Mouse (Mus musculus) c-Kit-negative CD71-positive TER-119-positive erythroid progenitor cells, embryonic 14.5 days (primary cell): ENCODE data around the gene Abr.
A peak's percentile ranks its signal among the peaks of the same experiment; 100 is the strongest.

ENCODE experiments used
- DNase-seq: peaks from one replicate; pipeline ENCODE4 v3.0.0-alpha.2; 2013; ENCODE audit warnings: low read depth, low spot score

The Abr gene

DNA sequence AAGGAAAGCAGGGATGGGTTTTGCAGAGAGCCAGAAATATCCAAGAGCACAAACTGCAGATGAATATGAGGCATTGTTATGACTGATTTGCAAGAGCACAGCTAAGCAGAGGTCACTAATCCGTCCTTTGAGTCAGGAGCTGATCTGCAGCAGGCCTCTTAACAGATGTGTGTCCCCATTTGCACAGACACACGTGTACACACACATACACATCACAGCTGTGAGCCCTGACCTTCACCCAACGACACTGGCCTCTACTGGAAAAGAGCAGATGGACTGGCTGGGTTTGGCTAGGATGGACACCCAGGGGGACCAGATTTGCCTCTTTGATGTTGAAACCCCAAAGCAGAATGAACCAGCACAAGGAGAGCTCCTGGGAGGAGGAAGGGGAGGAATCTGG, 52.7 kb downstream of the Abr start:
- no peak for DNase-seq

DNA sequence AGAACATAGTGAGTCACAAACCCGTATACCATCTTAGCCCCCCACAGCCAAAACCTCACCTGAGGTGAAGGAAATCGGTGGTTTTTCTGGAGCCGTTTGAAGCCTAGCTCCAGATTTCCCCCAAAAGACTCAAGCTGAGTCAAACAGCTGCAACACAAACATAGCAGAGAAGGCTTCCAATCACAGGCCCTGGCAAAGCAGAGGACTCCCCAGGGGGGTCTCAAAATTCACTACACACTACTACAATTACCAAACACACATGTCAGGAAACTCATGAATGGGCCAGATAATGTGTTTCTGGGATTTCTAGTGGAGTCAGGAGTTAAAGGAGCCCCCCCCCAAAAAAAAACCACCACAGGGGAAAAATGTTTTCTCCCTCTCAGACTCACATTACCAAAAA, 56.0 kb downstream of the Abr start:
- DNase-seq: no peak

DNA sequence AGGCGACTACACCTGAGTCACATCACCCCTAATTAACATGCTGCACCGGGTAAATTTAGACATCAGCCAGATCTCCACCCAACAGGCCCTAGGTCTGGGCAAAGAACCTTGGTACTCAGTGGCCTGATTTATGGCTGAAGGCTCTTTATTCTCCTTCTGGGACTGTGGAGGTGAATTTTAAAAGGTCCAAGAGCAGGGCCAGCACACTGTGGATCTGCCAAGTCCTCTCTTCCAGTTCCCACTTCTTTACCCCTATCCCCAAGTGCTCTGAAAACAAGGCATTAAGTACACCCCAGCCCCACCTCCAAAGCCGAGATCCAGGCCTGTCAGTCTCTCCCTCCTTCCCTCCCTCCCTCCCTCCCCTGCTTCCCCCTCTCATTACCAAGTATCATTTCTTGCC, 59.5 kb downstream of the Abr start:
- DNase-seq: no peak

DNA sequence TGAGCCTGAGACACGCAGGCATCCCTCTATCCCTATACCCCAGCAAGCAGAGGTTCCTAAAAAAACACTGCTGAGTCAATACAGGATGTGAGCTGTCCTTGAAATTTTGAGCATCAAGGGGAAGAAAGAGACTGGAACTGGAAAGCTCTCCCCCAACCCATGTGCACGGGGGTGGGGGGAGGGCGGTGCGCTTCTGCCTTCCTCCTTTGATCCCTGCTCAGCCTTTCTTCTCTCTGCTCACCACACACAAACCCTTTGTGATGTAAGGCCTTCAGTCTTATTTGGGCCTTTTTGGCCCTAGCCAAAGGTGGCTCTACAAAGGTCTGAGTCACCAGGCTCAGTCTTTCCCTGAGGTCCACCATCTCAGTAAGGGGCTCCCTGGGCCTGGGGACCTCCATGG, 59.9 kb downstream of the Abr start:
- no peak for DNase-seq

DNA sequence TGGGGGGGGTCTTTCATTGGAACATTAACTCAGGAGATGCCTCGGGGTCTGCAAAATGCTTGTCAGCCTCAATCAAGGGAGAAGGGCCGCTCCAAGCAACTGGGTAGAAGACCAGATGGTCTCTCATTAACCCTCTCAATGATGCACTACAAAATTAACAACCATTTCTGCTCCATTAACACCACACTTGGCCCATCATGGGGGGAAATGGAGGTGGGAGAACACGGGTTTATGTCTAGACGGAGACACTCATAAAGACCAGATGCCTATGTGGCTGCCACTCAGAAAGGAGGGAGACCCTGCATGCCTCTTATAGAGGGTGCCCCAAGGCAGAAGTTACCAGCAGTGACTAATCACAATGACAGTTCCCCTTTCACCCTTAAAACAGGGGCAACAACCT, 64.3 kb downstream of the Abr start:
- no peak for DNase-seq

DNA sequence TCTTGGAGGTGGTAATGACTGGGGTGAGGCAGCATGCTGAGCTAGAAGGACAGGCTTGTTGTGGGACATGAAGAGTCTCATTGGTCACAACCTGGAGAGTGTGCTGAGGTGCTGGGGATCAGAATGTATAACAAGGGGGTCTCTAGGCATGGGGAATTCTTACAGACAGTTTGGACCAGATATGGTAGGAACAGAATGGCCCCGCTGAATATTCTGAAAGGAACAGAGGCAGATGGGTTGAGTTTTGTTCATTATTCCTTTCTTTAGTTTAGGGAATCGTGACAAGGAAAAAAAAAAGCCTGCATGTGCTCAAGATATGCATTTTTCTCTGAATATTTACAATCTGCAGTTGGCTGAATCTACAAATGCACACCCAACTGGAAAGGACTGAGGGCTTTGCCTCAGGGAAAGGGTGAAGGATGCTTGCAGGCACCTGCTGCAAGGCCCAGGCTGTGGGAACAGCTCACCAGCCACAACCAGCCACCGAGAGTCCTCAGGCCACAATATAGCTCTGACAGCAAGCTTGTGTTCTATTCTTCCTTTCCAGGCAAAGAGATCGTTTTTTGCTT, 73.9 kb downstream of the Abr start:
- DNase-seq: no peak

DNA sequence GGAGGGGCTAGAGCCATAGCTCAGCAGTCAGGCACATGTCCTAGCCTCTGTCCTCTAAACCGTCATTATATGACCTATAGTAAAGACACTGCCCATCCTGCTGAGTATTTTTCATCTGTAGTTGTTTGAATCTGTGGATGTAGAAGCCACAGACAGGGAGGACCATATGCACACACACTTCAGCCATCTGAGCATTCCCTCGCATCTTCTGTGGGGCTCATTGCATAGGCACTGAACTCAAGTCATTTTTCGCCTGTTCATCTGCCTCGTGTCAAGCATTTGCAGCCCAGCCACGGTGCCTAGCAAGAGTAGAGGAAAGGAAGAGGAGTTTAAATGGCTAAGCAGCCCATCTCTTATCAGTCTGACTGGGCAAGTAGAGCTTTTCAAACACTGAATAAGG, 74.7 kb downstream of the Abr start:
- DNase-seq: no peak

DNA sequence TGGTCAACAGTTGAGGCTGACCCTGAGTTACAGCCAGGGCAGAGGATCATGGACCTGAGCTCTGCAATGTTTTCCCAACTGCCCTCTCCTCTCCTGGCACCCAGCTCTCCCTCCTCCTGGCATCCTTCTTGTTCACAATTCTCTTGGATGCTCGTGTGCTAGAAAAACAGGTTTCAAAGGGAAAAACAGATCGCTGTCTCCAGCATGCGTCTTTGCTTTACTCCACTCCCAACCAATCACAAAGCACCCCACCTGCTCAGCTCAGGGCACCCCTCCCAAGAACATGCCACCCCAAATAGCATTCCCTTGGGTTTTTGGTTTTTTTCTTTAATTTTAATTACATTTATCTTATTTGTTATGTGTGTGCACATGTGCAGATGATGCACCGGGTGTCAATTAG, 75.7 kb downstream of the Abr start:
- no peak for DNase-seq

DNA sequence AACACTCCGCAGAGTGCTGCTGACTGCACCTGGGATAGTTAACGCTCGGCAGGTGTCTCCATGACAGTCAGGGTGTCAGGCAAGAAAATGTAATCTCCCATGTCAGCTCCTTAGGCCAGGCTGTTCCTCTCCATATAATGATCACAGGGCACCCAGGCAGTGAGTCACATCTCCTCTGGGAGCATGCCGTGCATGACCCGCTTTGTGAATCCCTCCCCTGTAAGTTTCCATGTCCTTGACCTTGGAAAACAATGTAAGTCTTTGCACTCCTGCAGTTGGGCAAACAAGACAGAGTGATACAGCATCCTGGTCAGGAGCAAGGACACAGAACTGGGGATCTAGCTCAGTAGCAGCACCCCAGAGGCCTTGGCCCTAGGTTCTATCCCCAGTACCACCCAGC, 78.8 kb downstream of the Abr start:
- no peak for DNase-seq

DNA sequence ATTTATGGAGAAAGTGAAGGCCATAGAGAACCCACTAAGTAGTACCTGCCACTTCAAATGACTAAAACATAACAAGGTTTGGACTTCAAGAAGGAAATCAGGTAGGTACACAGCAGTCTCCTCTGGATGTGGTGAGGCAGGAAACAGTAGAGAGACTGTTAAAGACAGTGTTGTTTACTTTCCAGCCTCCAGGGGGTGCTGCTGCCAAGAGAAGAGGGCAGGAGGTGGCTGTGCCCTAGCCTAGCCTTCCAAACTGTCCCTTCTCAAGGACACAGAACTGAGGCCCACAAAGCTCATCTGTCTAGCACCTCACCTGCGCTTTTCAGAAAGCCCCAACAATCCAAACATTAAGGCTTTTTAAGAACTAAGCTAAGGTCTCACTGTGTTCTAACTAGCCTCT, 81.1 kb downstream of the Abr start:
- DNase-seq: no peak

DNA sequence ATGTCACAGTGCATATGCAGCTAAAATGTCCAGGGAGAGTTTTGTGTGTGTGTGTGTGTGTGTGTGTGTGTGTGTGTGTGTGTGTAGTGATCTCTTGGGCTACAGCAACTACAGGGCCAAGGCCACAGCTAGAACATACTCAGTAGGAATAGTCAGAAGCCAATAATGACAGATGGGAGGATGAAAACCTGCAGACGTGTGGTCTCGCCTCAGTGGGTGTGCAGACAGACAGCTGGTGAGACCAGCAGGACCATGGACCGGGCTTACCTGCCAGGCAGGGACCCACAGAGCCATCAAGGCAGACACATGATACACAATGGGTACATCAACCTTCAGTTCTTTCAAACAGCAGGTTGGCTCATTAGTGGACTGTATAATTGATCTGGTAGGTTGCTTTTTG, 84.7 kb downstream of the Abr start:
- no peak for DNase-seq

DNA sequence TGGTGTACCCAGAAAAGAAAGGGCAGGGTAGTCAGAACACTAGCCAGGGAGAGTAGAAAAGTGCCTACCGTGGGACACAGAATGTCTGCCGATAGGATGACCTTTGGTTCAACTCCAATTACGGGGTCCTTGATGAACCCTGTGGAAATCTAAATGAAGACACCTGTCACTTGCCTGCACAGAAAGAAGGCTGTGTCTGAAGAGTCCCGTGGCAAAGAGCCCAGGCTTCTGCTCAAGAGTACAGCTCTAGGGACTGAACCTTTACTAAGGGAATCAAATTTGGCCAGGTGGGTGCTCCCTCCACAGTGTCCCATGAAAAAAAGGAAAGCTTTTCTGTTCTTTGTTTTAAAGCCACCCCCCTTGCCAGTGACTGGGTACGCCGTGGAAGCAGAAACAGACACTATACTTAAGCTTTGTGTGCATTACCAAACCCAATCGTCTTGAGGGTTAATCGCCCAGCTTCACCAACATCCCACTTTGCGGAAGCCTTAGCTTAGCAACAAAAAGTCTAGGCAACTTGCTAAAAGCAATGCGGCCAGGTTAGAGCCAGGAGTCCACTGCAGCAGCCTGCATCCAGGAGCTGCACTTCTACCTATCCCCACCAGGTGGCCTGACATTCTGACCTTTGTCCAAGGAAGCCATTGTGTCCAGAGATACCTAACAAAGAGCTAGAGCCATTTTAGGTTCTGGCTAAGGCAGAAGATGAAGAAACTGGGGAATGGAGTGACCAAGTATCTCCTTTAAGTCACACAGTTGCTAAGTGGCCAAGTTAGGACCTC, 85.3 kb downstream of the Abr start:
- no peak for DNase-seq

DNA sequence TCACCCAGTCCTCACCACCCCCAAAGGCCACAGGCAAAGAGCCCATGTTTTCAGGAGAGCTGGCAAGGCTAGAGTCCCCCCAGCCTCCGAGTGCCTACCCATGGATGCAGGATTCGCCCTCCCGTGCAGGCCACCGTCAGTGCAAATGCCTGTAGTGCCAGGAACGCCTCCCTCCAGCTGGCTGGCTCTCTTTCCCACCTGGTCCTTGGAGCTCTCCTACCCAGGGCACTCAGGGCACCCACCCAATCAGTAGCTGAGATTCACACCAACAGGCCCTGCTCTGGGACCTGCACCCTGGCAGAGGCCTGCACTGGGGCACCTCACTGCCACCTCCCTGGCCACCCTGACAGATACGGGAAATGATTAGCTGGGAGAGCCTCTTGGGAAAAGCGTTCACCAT, 90.1 kb downstream of the Abr start:
- no peak for DNase-seq

DNA sequence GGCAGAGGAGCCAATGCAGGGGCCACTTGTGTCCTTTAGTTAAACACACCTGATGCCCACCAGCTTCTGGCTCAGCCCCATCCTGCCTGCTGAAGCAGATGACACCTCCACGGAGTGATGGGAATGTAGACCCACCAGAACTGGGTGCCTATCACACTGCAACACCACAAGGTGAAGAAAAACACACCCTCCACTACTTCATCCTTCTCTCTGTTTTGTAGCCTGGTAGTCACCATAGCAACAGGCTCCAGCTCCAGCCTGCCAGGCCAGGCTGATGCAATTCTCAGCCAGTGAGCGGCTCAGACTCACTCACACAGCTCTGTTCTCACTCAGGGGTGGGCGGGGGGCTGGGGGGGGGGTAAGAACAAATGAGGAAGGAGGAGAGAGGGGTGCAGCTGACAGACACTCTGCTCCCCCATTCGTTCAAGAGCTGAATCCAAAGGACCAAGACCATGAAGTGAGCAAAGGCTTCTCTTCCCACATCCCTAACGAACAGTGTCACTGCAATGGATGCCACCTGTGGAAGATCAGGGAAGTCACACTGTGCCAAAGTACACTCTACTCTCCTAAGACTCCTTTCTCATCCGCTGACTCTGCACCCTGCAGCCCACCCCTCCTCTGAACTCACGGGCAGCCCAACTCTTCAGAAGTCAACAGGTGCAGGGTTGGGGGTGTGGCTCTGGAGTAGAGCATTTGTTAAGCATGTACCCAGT, 91.0 kb downstream of the Abr start:
- DNase-seq: no peak

DNA sequence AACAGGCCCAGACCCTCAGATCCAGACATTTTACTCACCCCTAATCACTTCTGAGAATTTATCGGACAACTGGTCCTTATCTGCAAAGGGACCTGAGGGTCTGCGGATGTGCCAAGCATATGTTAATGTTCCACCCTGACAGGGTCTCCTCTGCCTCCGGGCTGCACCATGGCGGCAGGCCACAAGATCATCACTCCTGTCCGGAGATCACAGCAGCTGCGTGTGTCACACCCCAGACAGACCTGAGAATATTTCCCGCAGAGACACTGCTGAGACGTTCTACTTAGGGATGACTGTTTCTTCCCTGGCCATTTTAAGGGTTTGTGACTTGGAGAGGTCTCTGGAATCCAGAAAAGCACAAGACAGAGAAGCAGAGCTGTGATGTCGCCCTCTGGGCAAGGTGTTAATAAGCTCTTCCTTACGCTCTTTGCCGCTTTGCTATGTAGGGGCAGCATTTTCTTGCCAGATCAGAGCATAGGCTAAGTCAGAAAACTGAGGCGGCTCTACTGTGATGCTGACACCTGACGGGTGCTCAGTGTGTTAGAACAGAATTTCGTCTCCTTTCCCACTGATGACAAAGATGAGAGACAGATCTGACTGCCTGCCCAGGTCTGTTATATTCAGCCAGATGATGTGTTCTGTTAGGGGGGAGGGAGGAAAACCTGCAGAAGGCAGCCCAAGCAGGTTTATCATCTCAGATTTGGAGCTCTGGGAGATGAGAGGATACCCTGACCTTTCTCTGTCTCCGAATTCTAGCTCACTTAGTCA, 91.8 kb downstream of the Abr start:
- DNase-seq: no peak

DNA sequence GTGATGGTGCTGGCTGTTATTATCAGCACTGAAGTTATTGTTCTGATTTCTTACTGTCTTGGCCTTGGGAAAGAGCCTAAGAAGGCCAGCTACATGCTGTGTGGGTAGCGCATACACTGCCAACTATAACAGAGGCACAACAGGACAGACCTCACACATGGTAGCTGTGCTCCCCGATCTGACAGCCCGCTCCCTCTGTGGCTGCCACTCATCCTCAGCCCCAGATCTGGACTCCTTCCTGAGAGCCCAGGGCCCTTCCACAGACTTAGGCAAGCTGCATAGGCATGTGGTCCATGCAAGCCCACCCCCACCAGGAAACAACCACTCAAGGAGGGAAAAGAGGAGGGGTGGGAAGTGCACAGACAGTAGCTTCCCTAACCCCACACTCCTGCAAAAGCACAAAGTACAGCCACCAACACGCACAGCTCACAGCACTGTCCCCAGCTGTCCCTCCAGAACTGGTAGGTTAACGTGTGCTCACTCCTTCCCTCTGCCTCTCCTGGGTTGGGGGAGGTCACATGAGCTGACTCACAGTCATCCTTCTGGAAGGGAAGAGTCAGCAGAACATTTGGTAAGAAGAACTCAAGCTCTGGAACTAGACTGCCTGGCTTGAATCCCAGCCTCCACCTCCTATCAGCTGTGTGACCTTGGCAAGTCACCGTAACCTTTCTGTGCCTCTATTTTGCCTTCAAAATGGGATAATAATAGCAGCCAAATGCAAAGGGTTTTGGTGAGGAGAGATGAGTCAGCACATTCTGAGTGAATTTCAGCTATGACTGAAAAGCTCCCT, 92.6 kb downstream of the Abr start:
- DNase-seq: no peak

DNA sequence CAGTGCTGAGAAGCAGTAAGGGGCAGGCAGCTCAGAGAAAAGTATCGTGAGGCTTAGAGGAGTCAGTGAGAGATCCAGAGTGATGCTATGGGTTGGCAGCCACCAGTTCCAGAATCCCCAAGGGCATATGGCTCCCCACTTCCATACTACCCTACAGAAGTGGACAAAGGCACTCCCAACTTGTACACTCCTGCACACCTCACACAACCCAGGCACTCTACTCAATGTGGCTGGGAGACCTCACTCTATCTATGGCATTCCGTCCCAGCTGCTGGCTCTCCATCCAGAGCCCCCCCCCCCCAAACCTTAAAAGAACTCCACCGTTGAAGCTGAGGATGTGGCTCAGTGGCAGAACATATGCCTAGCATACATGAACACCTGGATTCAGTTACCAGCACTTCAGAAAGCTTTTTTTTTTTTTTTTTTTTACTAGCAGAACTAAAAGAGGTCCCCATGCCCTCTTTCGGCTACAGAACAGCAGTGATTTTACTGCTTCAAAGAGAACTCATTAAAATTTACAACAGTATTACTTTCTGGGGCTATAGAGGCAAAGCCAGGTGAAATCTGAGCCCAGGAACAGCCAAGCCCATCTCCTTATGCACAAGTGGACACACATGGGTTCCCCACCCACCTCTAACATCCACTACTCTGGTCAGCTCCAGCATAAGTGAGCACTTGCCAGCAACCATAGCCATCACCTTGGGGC, 96.3 kb downstream of the Abr start:
- no peak for DNase-seq

DNA sequence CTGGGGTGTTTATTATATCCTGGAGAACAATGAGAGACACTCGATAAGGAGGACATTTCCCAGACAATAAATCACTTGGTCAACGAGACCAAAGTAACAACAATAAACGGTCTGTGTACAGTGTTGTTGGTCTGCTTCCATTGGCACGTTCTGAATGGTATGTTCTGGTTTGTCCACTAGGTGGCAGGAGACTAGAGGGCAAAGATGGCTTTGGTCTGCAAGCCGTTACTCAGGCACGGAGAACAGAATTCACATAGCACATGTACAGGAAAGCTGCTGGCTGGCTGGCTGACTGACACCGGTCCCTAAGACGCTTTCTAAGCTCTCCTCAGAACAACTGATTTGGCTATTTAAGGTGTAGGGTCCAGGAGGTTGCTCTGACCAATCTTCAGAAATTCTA, 97.2 kb downstream of the Abr start:
- peak; percentile 15 for DNase-seq

DNA sequence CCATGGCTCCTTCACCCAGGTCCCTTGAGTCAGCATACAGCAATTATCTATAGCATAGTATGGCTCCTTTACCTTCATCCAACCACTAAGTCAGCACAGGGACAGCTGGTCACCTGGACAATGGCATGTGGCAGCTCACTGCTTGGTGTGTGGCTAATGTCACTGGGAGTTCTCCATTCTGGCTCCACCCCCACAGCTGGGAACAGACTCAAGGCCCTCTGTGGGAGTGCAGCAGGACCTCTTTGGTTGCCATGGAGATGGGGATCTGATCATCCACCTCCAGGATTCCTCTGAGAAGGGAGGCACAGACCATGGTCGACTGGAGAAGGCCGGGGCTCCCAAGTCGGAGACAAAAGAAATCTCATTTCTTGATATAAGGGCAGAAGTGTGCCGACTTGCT, 98.8 kb downstream of the Abr start:
- no peak for DNase-seq

DNA sequence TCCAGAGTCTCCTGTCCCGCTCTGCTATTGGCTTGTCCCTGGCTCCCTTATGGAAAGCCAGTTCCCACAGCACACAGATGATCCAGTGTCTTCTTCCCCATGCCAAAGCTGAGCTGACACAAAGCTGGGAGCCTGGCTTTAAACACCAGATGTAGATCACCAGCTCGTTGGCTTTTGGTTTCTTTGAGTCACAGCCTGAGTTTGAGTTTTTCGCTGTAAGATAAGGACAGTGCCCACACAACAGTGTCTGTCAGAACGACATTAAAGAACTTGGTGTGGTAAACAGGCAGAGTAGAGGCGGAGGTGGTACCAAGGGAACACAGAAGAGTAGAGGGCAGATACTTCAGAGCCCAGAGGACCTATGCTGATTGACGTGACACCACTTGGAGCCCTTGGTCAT, 101.2 kb downstream of the Abr start:
- DNase-seq: no peak

DNA sequence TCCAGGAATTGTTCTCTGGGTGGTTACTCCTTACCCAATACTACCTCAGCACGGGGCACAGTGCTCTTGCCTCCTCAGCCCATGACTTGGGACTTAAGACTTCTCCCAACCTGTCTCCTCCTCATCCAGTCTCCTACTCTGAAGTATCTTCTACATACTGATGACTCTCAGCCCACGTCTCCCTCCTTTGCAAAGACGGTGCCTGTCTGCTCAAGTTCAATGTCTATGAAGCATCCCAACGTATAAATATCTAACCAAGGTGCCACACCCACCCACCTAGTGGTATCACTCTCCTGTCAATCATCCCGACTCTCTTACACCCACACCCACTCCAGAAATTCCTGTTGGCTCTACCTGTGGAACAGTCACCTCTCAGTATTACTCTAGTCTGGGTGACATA, 103.5 kb downstream of the Abr start:
- no peak for DNase-seq
